Mouse (Mus musculus) CD4-positive helper T cell, adult 2 months (primary cell): ENCODE results near the gene Ppp1r1b.

ENCODE experiments used
- DNase-seq: peaks from one replicate; pipeline ENCODE4 v3.0.0-alpha.2; 2012; ENCODE audit warnings: low read depth, missing footprints, low spot score

Gene Ppp1r1b

DNA sequence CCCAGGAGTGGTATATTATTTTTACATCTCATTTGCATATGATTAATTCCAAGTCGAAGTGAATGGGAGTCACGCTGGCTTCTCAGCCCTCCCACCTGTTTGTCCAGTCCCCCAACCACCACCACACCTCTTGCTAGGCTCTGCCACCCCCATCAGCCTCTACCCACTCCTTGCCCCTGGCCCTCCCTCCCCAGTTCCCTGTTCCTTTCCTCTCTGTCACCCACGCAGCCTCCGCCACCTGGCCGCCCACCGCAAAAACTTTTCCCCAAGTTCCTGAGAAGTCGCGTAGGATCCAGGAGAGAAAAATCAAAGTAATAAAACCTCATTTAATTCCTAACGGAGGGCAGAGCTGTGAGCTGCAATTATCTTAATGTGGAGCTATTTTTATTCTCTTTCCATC lies 2.0 kb upstream of the Ppp1r1b start:
- DNase-seq: no peak

DNA sequence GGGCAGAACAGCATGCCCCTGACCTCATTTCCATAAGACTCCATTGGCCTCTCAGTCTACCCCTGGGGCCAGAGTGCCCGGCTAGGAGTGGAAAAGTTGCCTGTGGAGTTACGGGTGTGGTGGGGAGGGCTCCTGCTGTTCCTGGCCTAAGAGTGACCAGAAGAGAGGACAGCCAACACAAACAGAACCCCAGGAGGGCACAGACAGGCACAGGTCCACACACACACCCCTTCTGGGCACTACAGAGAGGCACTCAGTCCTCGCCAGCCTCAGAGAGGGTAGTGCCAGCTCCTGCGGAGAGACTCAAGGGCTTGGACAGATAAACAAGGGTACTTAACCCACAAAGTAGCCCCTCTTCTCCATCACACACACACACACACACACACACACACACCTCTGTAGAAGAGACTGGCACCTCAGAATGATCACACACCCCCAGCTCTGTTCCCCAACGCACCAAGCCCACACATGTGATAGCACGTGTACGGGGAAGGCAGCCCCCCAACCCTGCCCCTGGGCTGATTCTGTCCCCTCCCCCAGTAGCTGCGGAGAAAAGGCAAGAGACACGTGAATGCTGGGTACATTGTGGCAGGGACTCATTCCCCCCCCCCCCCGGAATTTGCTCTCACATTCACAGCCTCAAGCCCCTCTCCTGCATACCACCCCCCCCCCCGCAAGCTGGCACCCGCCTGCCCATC lies 670 bp upstream of the Ppp1r1b start:
- DNase-seq: no peak

DNA sequence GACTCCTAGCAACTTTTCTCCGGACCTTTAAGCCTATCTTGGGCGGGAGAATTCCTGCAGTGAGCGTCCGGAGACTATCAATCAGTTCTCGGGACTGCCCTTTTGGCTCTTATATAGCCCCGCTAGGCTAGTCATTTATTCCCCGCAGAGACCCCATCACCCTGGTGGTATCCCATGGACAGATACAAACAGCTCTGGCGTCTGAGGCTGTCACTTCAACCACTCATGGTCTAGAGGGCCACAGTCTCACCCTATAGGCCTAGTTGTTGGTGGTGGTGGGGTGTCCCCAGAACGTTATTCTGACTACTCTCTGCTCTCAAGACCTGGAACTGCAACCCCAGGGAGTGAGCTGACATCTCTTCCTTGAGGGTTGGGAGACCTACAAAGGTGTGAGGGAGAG lies 1.1 kb downstream of the Ppp1r1b start:
- no peak for DNase-seq

DNA sequence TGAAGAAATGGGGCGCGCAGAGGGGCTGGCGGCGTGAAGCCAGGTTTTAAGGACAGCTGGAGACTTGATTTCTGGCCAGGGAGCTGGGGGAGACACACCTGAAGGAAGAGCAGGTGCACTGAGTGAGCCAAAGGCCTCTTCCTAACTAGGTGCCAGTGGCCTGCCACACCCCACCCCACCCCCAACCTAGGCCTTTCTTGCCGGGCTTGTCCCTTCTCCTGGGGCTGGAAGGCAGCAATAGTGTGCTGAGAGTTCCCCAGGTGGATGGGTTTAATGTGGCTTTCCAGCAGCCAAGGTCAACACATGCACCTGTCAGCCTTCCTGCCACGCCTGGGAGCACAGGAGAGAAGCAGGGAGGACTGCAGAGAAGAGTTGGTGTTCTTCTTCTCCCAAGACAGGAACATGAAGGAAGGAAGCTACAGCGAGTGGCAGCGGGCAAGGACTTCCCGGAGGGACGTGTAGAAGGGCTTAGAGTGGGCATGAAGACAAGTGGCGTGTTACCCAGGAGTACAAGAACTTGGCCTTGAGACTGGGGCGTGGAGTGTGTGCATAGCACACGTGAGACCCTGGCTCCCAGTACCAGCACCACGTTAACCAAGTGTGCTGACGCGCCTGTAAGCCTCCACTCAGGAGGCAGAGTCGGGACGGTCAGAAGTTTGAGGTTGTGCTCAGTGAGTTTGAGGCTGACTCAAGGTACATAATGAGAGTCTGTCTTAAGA lies 4.2 kb downstream of the Ppp1r1b start:
- DNase-seq: no peak

DNA sequence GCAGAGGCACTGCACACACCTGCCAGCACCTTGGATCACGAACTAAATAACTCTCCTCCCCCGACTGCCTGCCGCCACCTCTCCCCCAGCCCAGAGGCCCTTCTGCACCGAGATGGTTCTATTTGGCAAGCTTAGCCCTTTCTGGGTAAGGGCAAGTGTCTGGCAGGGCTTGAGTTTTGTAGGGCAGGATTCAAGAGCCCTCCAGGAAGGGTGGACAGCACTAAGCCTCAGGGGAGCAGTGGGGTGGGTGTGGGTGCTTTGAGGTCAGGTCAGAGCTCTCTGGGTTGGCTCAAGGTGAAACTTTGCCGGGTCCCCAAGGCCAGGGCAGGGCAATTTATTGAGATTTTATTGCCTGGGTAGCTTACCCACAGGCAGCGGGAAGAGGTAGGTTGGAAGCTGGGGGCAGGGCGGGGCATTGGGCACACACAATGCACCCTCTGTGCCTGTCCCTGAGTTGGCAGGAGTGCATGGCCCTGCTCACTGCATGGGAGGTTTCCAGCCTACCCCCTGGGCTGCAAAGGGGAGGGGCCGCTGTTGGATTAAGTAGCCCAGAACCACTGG lies 5.5 kb downstream of the Ppp1r1b start:
- no peak for DNase-seq

DNA sequence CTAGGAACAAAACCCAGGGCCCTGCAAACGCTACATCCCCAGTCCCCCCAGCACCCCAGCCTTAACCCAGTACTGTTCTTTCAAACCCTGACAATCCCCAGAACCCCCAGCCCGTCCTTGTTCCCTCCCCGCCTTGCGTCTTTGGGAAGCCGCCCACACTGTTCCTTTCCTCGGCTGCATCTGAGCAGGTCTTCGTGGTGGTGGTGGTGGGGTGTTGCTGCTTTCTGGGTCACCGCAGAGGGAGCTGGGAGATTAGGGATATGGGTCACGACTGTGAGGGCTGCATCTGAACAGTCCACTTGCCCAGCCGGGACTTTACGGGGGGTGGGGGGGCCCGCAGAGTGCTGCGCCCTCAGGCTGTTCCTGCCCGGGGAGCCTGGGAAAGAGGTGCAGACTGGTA lies 6.2 kb downstream of the Ppp1r1b start:
- DNase-seq: no peak

DNA sequence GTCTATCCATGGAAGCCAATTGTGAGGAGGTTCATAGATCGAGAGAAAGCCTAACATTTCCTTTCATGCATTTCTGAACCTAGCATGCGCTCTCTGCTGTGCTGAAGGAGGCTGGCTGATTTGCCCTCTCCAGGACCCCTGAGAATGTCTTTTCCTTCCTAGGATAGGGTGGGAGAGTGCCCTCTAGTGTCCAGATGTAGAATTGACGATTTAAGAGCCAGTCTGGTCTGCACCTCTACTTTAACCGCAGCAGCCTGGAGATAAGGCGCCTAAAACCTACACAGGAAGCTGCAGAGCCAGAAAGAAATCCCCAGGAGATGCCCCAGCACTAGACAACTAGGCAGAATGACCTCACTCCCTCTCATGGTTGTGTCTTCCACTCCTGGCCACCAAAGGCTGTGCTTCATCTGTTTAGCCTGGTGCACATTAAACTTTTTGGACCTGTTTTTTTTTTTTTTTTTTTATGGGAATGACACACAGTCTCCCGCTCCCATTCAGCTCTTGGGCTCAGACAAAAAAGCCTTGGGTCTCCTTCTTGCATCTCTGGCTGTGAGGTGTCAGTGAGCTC lies 7.6 kb downstream of the Ppp1r1b start:
- DNase-seq: peak; percentile 83

DNA sequence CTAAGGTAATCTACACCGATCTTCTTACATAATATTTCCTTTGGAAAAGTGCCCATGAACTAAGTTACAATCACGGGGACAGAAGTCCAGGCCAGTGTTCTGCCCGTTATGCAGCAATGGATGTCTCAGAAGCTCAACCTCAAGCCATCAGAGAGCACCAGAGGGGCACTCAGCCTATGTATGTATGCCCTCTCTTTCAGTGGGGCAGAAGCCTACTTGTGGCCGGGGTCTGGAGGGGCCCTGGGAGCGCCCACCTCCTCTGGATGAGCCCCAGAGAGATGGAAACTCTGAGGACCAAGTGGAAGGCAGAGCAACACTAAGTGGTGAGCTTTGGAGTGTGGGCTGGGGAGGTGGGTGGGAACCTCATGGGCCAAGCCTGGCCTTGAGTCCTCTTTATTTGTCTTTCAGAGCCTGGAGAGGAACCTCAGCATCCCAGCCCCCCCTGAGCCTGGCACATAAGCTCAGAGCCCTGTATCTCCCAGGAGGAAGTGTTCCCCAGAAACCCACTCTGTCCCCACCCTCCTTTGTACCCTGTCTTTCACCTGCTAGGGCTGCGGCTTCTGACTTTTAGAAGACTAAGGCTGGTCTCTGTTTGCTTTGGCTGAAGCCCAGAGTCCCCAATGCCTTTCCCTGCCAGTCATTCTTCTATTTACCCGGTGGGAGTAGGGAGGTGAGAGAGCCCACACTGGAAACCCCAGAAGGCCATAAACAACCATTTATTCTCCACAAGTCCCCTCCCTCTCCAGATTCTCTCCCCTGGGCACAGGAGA lies 8.6 kb downstream of the Ppp1r1b start:
- no peak for DNase-seq

DNA sequence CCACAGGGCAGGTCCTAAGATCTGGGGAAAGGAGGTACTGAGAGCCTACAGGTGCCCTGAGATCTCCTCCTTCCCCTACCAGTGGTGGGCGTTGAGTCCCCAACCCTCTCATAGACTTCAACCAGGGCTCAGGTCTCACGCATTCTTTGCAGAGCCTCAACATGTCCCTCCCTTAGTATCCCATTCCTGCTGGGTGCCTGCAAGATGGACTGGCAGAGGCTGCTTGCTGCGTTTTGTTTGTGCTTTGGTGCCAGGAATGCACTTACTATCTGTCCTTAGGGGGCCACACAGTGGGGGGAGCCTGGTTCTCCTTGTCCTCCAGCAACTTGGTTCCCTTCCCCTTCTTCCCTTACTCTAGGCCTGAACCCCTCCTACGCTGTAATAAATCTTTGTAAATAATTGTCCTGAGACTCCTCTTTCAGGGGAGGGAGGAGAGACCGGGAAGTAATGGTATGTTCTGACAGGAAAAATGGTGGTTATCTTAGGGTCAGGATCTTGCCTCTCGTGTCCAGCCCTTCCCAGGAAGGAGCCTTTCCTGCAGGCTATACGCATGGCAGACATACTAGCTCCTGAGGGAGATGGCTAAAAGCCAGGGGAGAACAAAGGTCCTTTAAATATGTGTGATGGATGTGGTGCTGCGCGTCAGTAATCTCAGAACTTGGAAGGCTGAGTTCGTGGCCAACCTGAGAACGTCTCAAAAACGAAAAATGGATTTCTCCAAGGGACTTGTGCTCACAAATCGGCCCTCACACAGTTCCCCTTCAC lies 9.4 kb downstream of the Ppp1r1b start:
- DNase-seq: no peak

DNA sequence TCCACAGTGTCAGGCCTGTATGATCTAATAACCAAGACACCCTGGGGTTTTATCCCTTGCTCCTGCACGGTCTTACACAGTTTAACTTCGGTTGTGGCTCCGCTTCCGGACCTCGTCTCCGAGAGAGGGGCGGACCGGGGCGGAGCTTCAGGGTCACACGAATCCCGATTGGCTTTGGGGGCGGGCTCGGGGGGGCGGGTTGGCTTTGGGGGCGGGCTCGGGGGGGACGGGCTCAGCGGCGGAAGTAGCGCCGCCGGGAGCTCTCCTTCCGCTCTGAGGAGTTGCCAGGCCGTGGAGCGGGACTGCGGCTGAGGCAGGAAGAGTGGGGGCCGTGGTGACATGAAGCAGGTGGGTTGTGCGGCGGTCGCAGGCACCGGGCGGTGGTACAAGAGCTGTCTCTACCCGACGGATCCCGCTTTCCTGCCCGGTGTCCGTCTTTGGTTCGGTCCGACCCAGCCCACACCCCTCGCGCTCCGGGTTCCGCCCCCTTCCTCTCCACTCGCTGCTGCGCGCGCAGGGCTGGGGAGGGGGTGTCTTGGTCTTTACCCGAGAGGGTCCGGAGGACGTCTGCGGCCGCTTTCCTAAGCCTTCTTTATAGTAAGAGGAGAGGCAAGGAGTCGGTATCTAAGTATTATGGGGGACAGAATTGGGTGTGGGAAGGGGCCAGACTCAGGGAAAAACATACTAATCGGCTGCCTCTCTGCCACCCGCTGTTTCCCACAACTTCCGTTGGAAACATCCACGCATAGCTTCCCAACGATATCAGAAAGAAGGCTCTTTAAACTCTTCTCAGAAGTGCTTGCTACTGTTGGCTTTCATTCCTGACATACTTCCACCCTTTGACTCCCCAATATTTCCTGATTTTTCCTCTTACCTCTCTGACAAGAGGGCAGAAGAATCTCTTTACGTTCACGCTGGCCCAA lies 10.2 kb downstream of the Ppp1r1b start, which contains the start of gene Stard3:
Gene Stard3 (plus strand): TSS at position 208 of the 923 bp plus-strand sequence.
- DNase-seq: peak; percentile 94

DNA sequence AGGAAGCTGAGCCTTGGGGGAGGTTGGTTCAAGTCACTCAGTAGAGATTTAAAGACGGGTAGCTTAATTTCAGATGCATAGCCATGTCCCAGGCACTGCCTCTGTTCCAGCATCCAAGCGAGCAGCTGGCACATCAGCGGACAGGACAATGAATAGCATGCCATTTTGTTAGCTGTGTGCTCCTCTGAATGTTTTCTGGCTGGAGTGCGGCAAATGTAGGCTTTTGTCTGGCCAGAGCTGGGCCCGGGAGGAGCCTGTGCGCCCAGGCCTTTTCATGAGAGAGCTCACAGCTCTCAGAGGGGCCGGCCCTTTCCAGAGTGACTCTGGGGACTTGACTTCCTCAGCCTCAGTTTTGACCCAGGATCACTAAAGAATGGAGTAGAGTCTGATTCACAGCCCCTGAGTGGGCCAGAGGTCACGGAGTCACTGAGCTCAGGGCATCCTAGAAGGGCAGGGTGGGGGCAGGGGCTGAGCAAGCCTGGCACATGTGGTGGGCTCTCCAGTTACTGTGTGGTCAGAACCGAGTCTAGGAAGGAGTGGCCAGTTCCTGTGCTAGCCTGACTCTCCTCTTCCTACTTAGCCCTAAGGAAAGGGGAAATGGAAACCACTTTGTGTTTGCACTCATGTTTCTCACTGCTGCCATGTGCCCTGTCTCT lies 12.8 kb downstream of the Ppp1r1b start:
- no peak for DNase-seq

DNA sequence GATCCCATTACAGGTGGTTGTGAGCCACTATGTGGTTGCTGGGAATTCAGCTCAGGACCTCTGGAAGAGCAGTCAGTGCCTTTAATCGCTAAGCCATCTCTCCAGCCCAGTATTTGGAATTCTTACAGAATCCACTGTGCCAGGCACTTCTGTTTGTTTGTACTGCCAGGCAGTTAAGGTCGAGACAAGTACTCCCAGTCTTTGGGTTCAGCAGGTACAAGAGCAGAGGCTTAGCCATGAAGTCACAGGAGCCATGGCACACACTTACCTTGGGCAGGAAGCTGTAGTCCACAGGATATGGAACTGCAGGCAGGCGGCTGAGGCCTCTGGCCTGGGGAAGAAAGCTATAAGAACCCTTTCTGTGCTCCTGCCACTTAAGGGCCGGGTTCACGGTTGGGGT lies 15.6 kb downstream of the Ppp1r1b start:
- DNase-seq: no peak

DNA sequence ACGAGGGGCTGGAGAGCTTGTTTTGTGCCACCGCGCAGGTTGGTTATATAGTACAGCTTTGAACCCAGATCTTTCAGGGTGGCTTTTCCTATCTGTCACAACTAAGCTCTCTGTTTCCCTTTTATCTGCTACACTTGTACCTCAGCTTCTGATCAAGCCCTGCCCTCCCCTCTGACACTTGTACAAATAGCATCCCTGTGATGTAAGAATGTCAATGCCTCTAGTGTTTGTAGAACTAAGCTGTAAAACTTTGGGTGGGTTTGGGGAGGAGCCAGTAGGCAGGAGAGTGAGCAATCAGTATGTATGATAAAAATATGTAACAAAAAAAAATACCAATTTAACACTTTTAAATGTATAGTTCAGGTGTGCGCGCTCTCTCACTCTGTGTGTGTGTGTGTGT lies 16.2 kb downstream of the Ppp1r1b start:
- no peak for DNase-seq

DNA sequence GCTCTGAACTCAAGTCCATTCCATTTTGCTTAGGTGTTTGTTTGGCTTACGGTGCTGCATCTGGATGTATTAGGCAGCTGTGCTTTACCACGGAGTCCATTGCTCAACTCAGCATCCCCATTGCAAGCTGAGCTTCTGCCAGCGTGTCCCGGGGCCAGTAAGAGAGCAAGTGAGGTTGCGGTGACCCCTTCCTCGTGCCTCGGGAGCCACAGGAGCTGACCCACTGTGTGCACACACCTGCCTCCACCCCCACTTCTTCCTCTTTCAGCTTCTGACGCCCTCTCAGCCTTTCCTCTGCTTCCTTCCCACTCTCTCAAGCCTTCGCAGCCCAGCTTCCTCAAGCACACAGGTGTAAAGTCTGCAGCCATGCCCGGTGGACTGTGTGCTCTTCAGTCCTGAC lies 18.1 kb downstream of the Ppp1r1b start:
- no peak for DNase-seq

DNA sequence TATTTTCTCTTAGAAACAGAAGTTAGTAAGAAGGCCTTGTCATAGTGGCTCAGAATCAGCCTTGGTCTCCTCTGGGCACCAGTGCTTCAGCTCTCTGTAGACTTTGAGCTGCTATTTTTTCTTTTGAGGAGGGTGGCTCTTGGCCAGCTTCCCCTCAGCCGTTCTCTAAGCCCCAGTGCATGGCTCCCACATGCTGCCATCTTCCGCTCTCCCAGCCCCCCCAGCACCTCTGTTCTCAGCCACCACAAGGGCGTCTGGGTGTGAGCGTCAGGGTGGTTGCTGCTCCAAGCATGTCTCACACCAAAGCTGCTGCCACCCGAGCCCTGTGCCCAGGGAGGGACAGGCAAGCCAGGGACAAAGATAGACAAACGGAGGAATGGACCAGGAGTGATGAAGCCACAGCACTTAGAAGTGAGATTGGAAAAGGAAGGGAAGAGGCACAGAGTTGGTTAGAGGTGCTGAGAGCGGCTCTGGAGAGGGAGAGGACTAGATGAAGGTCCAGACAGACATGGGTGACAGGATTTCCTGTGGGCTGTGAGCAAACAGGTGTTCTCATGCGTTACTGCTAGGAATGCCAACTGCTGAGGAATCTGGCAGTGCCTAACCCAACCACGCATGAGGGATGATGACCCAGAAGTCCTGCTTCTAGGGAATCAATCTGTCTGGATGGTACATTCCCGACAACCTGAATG lies 19.1 kb downstream of the Ppp1r1b start:
- DNase-seq: no peak

DNA sequence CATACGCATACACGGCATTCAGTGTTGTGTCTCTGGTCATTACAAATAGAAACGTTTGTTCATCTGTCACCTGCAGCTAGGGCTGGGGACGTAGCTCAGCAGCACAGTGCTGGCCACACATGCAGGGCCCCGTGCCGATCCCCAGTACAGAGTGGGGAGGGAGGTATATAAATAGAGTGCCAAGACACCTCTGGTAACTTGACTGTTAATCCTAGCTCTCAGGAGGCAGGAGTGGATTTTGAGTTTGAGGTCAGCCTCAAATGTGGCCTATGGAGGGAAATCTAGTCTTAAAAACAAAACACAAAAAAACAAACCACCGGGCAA lies 19.6 kb downstream of the Ppp1r1b start:
- no peak for DNase-seq

DNA sequence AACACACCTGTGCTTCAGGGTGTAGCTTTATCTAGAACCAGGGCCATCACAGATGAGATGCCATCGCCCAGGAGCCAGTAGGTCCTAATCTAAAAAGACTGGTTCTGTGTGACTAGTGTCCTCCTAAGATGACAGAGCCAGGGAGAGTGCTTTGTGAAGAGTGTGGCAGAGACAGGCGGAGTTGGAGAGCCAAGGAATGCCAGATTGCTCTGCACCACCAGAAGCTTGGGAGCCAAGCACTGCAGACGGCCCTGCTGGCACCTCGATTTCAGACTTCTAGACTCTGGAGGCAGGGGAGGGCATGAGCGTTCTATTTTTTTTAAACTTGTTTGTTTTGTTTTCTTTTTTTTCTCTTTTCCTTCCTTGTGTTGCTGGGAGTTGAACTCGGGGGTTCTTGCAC lies 21.1 kb downstream of the Ppp1r1b start:
- DNase-seq: no peak

DNA sequence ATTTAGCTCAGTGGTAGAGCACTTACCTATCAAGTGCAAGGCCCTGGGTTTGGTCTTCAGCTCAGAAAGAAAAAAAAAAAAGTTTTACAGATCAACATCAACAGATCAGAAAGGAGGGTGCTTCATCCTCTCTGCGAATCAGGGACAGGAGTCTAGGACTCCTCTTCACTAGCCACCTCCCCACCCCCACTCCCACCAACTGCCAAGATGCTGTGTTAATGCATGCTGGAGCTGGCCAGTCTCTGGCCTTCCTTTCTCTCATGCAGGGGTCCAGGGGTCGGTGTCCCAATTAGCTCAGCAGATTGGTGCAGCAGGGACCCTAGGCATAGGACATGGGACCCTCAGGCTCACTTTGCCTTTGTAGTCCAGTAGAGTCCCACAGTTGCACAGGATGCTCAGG lies 22.4 kb downstream of the Ppp1r1b start:
- DNase-seq: no peak
